Mouse (Mus musculus) MN1 (cell line): ENCODE data around the gene Tdg.

ENCODE experiments used
- DNase-seq: peaks from one replicate; pipeline ENCODE4 v3.0.0-alpha.2; 2016; ENCODE audit warnings: low spot score

The Tdg gene

GRCm38 (mm10) chr10:82663289-82663688 is 33.7 kb downstream of the Tdg start:
- DNase-seq = no peak

- no peak for DNase-seq
These were observed 36.3 kb downstream of the Tdg start for GRCm38 (mm10) chr10:82665951-82666350.

DNA sequence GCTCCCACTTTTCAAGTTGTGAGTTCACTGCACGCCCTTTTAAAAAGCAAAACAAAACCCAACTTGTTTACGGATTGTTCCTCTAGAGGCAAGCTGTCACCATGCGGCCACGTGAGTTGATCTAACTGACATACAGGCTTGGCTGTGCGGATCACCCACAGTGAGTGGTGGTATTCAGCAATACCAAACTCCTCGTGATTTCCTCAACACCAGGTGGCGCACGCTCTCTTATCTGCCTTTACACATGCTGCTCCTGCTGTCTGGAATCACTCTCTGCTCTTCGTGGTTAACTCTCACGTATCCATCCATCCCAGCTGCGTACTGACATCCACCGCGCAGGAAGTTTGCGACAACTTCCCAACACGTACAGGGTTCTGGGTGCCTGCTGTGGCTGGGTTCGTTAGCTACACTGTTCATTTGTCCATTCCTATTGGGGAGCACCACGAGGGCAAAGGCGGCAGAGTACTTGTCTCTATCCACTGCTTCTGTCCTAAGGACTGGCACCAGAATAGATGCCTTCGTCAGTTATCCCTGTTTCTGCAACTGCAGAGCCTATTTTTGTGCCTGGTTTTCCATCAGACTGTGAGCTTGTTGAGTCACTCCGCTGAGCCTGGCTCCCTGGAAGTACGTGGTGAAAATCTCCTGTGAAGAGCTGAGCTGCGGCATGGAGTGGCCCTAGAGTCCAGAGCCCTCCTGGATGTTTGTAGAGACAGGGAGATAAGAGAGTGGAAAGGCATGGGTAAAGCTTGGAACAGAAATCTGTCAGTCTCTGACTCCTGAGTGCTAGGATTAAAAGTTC is 37.0 kb downstream of the Tdg start:
- DNase-seq = peak; percentile 81

GRCm38 (mm10) chr10:82670205-82670604 is 40.6 kb downstream of the Tdg start:
- no peak for DNase-seq

GRCm38 (mm10) chr10:82676949-82677348 is 47.3 kb downstream of the Tdg start:
- DNase-seq = no peak

- no peak for DNase-seq
These were observed 51.1 kb downstream of the Tdg start for GRCm38 (mm10) chr10:82680769-82681168.

DNA sequence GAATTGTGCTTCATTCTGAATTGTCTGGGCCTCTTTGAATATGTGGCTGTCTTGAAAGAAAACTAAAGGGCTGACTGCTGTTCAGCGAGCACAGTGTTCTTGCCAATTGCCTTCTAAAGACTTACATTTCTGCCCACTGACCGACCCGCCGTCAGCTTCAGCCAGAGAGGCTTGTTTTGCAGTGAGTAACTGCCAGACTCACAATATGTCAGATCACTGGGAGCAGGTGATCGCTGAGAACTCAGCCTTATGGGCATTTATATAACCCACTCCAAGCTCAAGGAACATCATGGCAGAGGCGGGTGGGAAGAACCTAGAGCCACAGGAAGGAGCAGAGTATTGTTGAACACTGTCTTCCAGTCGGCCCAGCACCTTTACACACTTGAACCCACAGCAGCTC is 52.0 kb downstream of the Tdg start:
- DNase-seq = no peak

- DNase-seq = no peak
These were observed 55.8 kb downstream of the Tdg start for GRCm38 (mm10) chr10:82685440-82685839.

DNA sequence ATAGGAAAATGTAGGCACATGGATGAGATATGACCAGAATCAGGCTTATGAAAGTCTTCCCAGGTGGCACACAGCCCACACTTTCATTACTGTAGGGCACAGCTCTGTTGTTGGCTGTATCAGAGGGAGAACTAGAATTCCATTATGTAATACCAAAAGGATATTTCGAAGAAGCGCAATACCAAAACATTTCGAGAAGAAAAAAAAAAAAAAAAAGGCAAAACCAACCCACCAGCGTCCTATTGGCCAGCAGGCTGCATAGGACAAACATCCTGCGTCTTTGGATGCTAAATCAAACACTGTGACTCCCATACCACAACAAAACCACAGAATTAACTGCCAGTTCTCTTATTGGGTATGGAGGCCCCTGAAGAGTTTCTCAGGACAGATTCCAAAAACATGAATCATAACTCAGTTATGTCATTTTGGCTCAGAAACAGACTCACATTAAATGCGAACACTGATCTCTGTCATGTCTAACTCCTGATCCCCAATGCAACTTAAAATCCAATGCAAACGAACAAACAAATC is 60.1 kb downstream of the Tdg start:
- DNase-seq = peak; percentile 26

GRCm38 (mm10) chr10:82690494-82690893 is 60.9 kb downstream of the Tdg start, which contains the start of gene Glt8d2:
TSS of gene Glt8d2 (minus strand) at chr10:82690650.
- peak; percentile 78 for DNase-seq

DNA sequence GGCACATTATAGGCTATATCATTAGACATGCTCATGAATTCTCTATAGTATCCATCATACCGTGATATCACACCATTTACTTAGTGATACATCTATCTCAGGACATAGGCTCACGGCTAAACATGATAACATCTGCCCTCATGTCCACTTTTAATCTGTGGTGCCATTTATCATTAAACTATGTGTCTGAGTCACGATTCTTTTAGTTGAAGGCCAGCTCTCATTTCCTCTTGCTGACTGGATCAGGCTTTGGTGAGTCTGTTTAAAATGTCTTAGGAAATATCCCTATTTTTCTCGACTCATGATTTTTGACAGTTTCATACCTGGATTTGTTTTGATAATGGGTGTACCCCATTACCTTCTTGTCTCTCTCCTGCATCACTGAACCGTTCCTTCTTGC is 66.3 kb downstream of the Tdg start, which contains the start of gene Hcfc2:
Hcfc2 (plus strand) TSS at position 205 of the 400 bp plus-strand sequence.
- no peak for DNase-seq

DNA sequence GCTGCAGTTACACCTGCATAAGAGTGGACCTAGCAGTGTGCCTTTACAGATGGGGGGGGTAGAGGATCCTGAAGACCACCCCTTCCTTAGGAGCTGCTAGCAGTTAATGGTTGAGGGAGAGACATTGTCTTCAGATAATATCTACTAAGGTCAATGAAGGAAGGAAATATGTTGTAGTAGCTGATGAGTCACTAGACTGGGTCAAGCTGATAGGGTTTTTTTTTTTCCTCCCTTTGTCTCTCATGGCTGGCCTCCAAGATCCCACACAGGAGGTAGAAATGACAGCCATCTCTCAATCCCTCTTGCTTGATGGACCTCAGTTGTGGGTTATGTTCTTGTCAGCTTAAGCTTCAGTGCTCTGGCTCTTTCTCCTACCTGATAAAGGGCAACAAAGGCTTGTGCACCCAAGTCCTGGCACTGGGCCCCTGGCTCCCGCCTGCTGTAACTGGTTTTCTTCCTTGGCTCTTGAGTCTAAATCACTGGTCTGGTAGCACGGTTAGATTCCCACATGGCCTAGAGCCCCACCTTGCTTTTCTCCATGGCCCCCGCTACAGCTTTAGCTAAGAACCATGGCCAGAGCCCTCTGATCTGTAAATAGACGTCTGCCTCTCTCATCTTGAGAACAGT is 66.9 kb downstream of the Tdg start:
- peak; percentile 61 for DNase-seq

- peak; percentile 34 for DNase-seq
These were observed 67.8 kb downstream of the Tdg start for GRCm38 (mm10) chr10:82697305-82697898.

GRCm38 (mm10) chr10:82698712-82699261 is 69.2 kb downstream of the Tdg start:
- peak; percentile 91 for DNase-seq

DNA sequence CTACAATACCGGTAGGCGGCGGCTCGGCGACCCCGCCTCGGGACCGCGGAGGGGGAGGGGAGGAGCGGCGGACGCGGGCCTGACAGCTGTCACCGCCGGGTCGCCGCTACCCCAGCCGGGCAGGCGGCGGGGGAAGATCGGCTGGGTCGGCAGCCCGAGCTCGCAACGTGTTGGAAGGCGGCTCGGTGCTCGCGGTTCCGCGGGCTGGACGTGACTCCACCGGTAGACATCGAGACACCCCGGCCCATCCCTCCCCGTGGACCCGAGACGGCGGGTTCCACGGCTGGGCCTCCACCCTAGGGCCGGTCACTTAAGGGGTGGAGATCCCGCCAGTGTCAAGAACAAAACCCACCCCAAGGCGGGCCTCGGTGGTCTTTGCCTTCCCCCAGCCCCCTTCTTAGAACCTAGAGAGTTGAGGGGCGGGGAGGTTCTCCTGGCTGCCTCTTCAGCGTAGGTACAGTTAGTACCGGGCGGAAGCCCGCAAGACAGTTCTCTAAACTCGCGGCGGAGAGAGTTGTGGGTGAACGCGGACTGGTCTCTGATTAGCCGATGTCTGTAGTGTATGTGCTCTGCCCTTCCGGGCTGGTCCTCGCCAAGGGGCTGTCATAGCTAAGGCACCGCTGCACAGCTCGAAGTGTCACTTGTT is 69.8 kb downstream of the Tdg start:
- DNase-seq = peak; percentile 56
